Mouse (Mus musculus): ENCODE results near the gene Dmrtb1. TPM values are rescaled to one million over a fixed set of nuclear protein-coding genes. Genes with fewer than 3 reads are reported as not detected.

Gene Dmrtb1
- not detected for polyA plus RNA-seq (2014; fragmentation: Illumina TruSeq; extraction: RNeasy Lipid Tissue Mini Kit (QIAGEN cat#74804); ENCODE audit: insufficient read depth, low read depth, low replicate concordance)

DNA sequence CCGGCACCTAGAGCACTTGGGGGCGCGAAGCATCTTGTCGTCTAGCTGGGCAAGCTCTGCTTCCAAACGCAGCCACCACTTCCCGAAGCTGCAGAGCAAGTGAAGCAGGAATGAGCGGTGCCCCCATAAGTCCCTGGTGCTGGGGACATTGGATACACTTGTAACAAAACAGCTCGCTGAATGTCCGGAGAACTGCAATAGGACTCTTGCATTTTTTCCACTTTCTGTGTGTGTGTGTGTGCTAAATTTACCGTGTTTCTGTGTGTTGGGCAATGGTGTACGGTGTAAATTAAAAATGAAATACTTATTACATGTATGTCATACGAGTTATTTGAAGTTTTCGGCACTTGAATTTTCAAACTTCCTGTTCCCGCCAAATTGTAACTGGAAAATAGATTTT is at the start of gene Dmrtb1:
Gene Dmrtb1 (minus strand): TSS at position 101 of the 400 bp plus-strand sequence.

Other genes with a start within 250 kb of the Dmrtb1 start
- not detected for gene Glis1, start 249.6 kb downstream of the Dmrtb1 start, polyA plus RNA-seq (2014; fragmentation: Illumina TruSeq; extraction: RNeasy Lipid Tissue Mini Kit (QIAGEN cat#74804); ENCODE audit: insufficient read depth, low read depth, low replicate concordance)
- 0.30 TPM for gene Lrp8, start 118.0 kb upstream of the Dmrtb1 start, polyA plus RNA-seq (2014; fragmentation: Illumina TruSeq; extraction: RNeasy Lipid Tissue Mini Kit (QIAGEN cat#74804); ENCODE audit: insufficient read depth, low read depth, low replicate concordance)
- gene Magoh, start 195.5 kb upstream of the Dmrtb1 start, polyA plus RNA-seq (2014; fragmentation: Illumina TruSeq; extraction: RNeasy Lipid Tissue Mini Kit (QIAGEN cat#74804); ENCODE audit: insufficient read depth, low read depth, low replicate concordance) = 108 TPM
- gene 0610037L13Rik, start 205.6 kb upstream of the Dmrtb1 start, polyA plus RNA-seq (2014; fragmentation: Illumina TruSeq; extraction: RNeasy Lipid Tissue Mini Kit (QIAGEN cat#74804); ENCODE audit: insufficient read depth, low read depth, low replicate concordance) = 64.7 TPM
- gene Cpt2, start 239.4 kb upstream of the Dmrtb1 start, polyA plus RNA-seq (2014; fragmentation: Illumina TruSeq; extraction: RNeasy Lipid Tissue Mini Kit (QIAGEN cat#74804); ENCODE audit: insufficient read depth, low read depth, low replicate concordance) = 18.2 TPM